Mouse (Mus musculus) testis, adult 2 months (tissue): ENCODE results near the gene Syne2. TPM values are rescaled to one million over a fixed set of nuclear protein-coding genes. Genes with fewer than 3 reads are reported as not detected.

Source experiments
- H3K27ac ChIP-seq: fragments of 200-500 bp; 2 replicates; pipeline ENCODE4 v1.5.1; 2012; ENCODE audit warnings: low read depth, low read length; ENCODE audit not compliant: control insufficient read depth, insufficient read depth
- H3K27me3 ChIP-seq: fragments of 200-500 bp; 2 replicates; pipeline ENCODE4 v1.6.1; 2012; ENCODE audit warnings: mild to moderate bottlenecking, low read length, moderate library complexity; ENCODE audit not compliant: control insufficient read depth, insufficient read depth
- H3K36me3 ChIP-seq: fragments of 200-500 bp; 2 replicates; pipeline ENCODE4 v1.6.1; 2012; ENCODE audit warnings: mild to moderate bottlenecking, low read length; ENCODE audit not compliant: control insufficient read depth, insufficient read depth
- H3K4me1 ChIP-seq: fragments of 200-500 bp; 2 replicates; pipeline ENCODE4 v1.6.1; 2012; ENCODE audit warnings: low read length; ENCODE audit not compliant: control insufficient read depth, insufficient read depth
- H3K4me3 ChIP-seq: fragments of 200-500 bp; 2 replicates; pipeline ENCODE4 v1.5.1; 2012; ENCODE audit warnings: low read depth, mild to moderate bottlenecking, low read length, moderate library complexity, mixed read lengths; ENCODE audit not compliant: control insufficient read depth
- CTCF ChIP-seq: fragments of 200-500 bp; IDR thresholded peaks from 2 replicates; pipeline ENCODE4 v1.5.1; 2012; ENCODE audit warnings: low read depth, mild to moderate bottlenecking, inconsistent platforms, low read length, moderate library complexity; ENCODE audit not compliant: control insufficient read depth, insufficient read depth, insufficient replicate concordance
- POLR2A ChIP-seq: fragments of 200-500 bp; IDR thresholded peaks from 2 replicates; pipeline ENCODE4 v1.6.1; 2012; ENCODE audit warnings: low read depth, mild to moderate bottlenecking, inconsistent platforms, low read length, moderate library complexity; ENCODE audit not compliant: control insufficient read depth
- polyA plus RNA-seq: library from polyadenylated mRNA; depleted of rRNA; stranded (reverse); fragments of >200 nt; gene quantifications from 2 replicates; pipeline ENCODE4 v1.2.3, GENCODE M21; 2012

The Syne2 gene
- polyA plus RNA-seq, 1 experiment = 35.5 TPM

DNA sequence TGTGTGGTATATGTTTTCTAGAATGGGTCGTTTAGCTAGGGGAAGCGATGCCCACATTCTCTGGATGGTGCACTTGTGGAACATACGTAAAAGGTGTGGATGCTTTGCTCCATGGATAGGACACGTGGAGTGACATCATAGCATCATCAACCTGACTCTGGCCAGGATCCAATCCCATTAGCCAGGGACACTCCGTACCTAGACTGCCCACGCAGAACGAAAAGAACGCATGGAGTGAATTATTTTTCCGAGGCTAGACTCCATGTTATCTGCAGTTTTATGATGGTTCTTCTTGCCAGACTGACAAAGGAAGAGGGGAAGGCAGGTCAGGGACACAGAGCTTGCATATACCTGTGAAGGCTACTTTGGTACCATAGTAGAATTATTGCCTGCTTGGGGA, 37.7 kb downstream of the Syne2 start:
- TF ChIP-seq CTCF (no peak), POLR2A (no peak)
- Histone ChIP-seq H3K4me3 (no peak overlapping the region), H3K4me1 (peaks cover 3% of the 10 kb centered on the region), H3K27me3 (no peaks in the 10 kb centered on the region), H3K27ac (peak overlapping the region; percentile 83), H3K36me3 (no peaks in the 10 kb centered on the region)

DNA sequence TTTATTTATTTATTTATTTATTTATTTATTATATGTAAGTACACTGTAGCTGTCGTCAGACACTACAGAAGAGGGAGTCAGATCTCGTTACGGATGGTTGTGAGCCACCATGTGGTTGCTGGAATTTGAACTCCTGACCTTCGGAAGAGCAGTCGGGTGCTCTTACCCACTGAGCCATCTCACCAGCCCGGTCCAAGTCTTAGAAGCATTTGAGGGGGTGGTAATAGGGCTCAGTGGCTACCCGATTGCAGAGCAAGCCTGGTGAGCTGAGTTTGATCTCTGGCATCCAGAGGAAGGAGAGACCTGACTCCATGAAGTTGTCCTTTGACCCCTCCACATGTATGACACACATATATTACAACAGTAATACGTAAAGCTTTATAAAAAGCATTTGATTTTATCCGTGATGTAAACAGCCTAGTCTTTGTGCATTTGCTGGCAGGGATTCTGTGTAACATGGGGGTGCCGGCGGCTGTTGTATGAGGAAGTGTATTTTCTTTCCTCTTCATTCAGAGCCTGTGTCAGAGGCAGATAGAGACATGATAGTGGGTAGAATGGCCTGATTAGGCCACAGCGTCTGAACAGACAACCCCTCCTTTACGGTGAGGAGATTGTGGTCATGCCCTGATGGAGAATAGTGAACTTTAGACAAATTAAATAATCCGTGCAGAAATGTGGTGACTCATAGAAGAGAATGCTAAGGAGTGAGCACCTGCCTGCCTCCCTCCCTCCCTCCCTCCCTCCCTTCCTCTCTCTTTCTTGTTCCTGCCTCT, 38.3 kb downstream of the Syne2 start:
- no peaks in the 10 kb centered on the region for H3K27me3 ChIP-seq
- peaks cover 3% of the 10 kb centered on the region for H3K4me1 ChIP-seq
- H3K36me3 ChIP-seq = no peaks in the 10 kb centered on the region
- H3K27ac ChIP-seq = peak overlapping the region; percentile 58
- TF ChIP-seq POLR2A (no peak), CTCF (no peak)
- H3K4me3 ChIP-seq = no peak overlapping the region

DNA sequence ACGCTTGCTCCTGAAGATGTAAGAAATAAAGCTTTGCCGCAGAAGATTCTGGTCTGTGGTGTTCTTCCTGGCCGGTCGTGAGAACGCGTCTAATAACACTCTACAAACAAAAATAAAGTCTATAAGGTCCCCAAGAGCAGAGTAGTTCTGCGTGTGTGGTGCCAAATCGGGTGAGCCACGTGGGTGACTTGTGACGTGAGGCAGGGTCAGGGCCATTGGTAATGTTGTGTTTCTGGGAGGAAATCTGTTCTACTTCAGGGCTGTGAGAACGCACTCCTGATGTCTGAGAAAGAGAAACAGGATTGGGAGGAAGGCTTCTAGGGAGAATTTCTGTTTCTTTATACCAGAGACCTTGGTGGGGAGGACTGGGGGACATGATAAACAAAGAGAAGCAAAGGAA, 42.0 kb downstream of the Syne2 start:
- Histone ChIP-seq H3K4me3 (no peak overlapping the region), H3K36me3 (no peaks in the 10 kb centered on the region), H3K4me1 (peaks cover 3% of the 10 kb centered on the region), H3K27ac (peak overlapping the region; percentile 40), H3K27me3 (no peaks in the 10 kb centered on the region)
- TF ChIP-seq CTCF (no peak), POLR2A (no peak)

DNA sequence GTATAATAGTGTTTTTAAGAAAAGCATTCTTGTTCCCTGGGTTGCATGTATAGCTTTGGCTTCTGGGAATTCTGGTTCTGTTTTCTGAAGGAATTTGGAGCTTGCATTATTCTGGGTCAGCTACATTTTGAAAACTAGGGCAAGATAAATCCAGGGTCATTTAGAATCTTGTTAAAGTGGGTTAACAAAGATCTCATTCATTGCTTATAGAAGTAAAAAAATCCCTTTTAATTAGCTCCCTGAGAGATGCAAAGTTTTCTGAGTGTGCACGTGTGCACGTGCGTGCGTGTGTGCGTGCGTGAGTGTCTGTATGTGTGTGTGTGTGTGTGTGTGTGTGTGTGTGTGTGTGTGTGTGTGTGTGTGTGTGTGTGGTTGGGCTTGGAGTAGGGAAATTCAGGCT, 42.9 kb downstream of the Syne2 start:
- H3K36me3 ChIP-seq = no peaks in the 10 kb centered on the region
- no peaks in the 10 kb centered on the region for H3K27me3 ChIP-seq
- TF ChIP-seq POLR2A = no peak
- no peak for TF ChIP-seq CTCF
- H3K27ac ChIP-seq = peak overlapping the region; percentile 72
- no peak overlapping the region for H3K4me3 ChIP-seq
- H3K4me1 ChIP-seq = peaks cover 3% of the 10 kb centered on the region

DNA sequence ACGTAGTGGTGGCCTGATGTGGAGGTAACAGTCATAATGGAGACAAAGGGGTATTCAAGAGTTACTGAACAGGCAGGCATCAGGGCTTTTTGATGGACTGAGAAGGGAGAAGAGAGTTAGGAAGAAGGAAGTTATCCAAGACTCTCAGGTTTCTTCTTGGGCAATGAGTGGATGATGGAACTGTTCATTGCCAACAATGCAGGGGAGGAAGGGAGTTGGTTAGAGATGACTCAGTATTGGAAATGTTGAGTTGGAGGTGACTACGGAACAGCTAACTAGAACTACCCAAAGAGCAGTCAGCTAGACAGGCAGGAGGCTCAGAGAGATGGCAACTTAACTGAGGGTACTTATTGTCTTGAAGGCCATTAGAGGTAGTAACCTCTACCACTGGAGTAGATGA, 47.2 kb downstream of the Syne2 start:
- H3K27me3 ChIP-seq = no peaks in the 10 kb centered on the region
- H3K27ac ChIP-seq = no peak overlapping the region
- peaks cover 2% of the 10 kb centered on the region; the same call in 1 of the 2 replicates for H3K4me1 ChIP-seq
- no peak for TF ChIP-seq CTCF
- TF ChIP-seq POLR2A = no peak
- no peak overlapping the region for H3K4me3 ChIP-seq
- no peaks in the 10 kb centered on the region for H3K36me3 ChIP-seq

DNA sequence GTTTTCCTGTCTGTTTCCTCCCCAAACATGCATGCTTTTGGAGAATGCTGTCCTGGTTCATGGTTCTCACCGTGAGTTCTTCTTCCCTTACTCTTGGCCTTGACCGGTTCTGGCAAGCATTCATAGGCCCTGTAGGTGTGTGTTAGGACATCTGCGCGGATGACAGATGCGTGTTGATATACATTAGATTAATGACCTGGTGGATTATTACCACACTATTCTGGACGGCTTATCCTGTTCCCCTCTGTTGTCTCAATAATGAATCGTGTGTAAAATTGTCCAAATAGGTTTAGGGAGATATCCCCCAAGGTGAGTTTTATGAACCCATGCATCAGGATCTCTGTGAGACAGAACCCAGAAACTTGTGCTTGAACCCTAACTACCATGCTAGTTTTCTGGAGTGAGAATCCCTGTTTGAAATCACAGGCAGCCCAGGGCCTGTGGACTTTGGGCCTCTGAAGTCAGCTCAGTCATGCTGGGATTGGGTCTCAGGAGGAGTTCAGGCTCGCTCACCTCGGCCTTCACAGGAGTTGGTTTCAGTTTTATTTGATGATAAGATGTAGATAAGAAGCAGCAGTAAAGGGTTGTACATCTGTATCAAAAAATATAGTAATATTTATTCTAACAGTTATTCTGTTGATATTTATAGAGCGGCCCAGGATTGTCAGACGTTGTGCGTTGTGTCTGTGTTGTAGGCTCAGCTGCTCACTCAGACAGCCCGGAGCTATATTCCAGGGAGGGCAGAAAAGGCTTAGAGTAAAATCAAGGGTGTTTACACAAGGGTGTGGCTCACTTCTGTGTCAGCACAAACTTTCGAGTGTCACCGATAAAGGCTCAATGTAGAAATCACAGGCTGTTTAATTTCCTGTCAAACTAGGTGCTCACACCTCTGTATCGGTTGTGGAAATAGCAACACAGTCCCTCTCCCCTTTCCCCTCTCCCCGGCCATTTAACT, 48.8 kb downstream of the Syne2 start:
- H3K27ac ChIP-seq = no peak overlapping the region
- TF ChIP-seq POLR2A (no peak), CTCF (no peak)
- peaks cover 2% of the 10 kb centered on the region; the same call in 1 of the 2 replicates for H3K4me1 ChIP-seq

More for the DNA sequence above, 48.8 kb downstream of the Syne2 start:
- no peak overlapping the region for H3K4me3 ChIP-seq
- no peaks in the 10 kb centered on the region for H3K36me3 ChIP-seq
- H3K27me3 ChIP-seq = no peaks in the 10 kb centered on the region
